Mouse (Mus musculus): ENCODE data around the gene Rer1.

DNA sequence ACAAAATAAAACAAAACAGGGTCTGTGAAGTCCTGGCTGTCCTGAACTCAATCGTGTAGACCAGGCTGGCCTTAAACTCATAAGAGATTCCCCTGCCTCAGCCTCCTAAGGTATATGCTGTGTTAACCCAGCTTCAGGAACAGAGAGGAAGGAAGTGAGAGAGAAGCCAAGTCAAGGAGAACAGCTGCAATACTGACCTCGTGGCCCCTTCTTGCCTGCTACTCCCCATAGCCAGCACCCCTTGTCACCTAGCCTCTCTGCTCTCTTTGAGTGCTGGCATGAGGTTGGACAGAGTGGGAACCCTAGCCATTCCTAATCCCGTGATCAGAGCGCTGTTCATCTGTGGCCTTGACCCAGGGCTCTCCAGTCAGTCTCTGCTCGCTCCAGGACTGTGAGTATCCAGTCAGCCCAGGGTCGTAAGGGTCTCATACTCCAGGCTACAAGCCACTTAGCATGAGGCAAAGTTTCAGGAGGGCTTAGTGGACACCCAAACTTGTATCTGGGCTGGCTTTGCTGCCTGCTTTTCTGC, 35.8 kb upstream of the Rer1 start:
- TF ChIP-seq CTCF (IDR thresholded peaks at IDR 0.05; ENCODE audit: control insufficient read depth, insufficient read depth, low read length) (no peak), POLR2A (IDR thresholded peaks at IDR 0.05; ENCODE audit: borderline replicate concordance, control insufficient read depth, low read depth, low read length) (no peak)
